Mouse (Mus musculus) neural tube, embryonic 15.5 days (tissue): ENCODE measurements around the gene Cbfa2t3. TPM values are rescaled to one million over a fixed set of nuclear protein-coding genes. Genes with fewer than 3 reads are reported as not detected.

Experiments used
- ATAC-seq: fragments of 200-750 bp; cut with Nextera tagmentation; 2 replicates; pipeline ENCODE4 v1.8.0; 2017; ENCODE audit warnings: mild to moderate bottlenecking, moderate TSS enrichment, moderate library complexity; ENCODE audit not compliant: low FRiP score
- H3K27ac ChIP-seq: fragments of 300-500 bp; sonication (generic); replicated peaks from 2 replicates; pipeline ENCODE4 v1.5.1; 2015; ENCODE audit warnings: mild to moderate bottlenecking, inconsistent platforms
- H3K27me3 ChIP-seq: fragments of 300-500 bp; sonication (generic); replicated peaks from 2 replicates; pipeline ENCODE4 v1.6.1; 2015; ENCODE audit warnings: inconsistent platforms
- H3K36me3 ChIP-seq: fragments of 300-500 bp; sonication (generic); 2 replicates; pipeline ENCODE4 v1.6.1; 2015; ENCODE audit warnings: inconsistent platforms
- H3K4me1 ChIP-seq: fragments of 300-500 bp; sonication (generic); 2 replicates; pipeline ENCODE4 v1.6.1; 2015; ENCODE audit warnings: inconsistent platforms
- H3K4me2 ChIP-seq: fragments of 300-500 bp; sonication (generic); 2 replicates; pipeline ENCODE4 v1.6.1; 2015; ENCODE audit warnings: inconsistent platforms, mild to moderate bottlenecking, moderate library complexity
- H3K4me3 ChIP-seq: fragments of 300-500 bp; sonication (generic); replicated peaks from 2 replicates; pipeline ENCODE4 v1.5.1; 2015; ENCODE audit warnings: mild to moderate bottlenecking, inconsistent platforms
- H3K9ac ChIP-seq: fragments of 300-500 bp; sonication (generic); replicated peaks from 2 replicates; pipeline ENCODE4 v1.6.1; 2015; ENCODE audit warnings: mild to moderate bottlenecking, inconsistent platforms
- H3K9me3 ChIP-seq: fragments of 300-500 bp; sonication (generic); replicated peaks from 2 replicates; pipeline ENCODE4 v1.6.1; 2016; ENCODE audit warnings: inconsistent platforms
- WGBS: fragments of 180-500 bp; shearing (Covaris S2); methylation state at CpG from one replicate; pipeline ENCODE4 v1.1.7; 2015; ENCODE audit warnings: mixed read lengths; 5-methylcytosine and 5-hydroxymethylcytosine counted together
- polyA plus RNA-seq: library from polyadenylated mRNA; unstranded; fragments of >200 nt; fragmentation: Nextera tagmentation; extraction: Ambion mirVana; gene quantifications from 2 replicates; pipeline ENCODE4 v1.2.1, GENCODE M21; 2015

The Cbfa2t3 gene
- polyA plus RNA-seq, 1 experiment from 2014 or later = 16.8 TPM

- Histone ChIP-seq H3K9me3 (no peaks in the 10 kb centered on the region), H3K9ac (no peak overlapping the region), H3K27ac (no peak overlapping the region), H3K36me3 (no peaks in the 10 kb centered on the region), H3K4me2 (0 out of 2 replicates have a peak overlapping the region, but pooled peaks have one; percentile 1), H3K4me3 (no peak overlapping the region), H3K27me3 (no peaks in the 10 kb centered on the region), H3K4me1 (peaks cover 92% of the 10 kb centered on the region)
- WGBS = 66% methylated on average over 6 of the region's 6 CpGs
- no peak for ATAC-seq
Observed at GRCm38 (mm10) chr8:122671894-122672293, 27.0 kb downstream of the Cbfa2t3 start.

GRCm38 (mm10) chr8:122670718-122671117 lies 28.2 kb downstream of the Cbfa2t3 start:
- H3K9ac ChIP-seq = no peak overlapping the region; the same call in 1 of the 2 replicates
- no peaks in the 10 kb centered on the region for H3K36me3 ChIP-seq
- peaks cover 92% of the 10 kb centered on the region for H3K4me1 ChIP-seq
- H3K4me3 ChIP-seq = no peak overlapping the region
- no peaks in the 10 kb centered on the region for H3K27me3 ChIP-seq
- no peak overlapping the region for H3K27ac ChIP-seq
- 86% methylated on average over 3 of the region's 3 CpGs for WGBS
- H3K9me3 ChIP-seq = no peaks in the 10 kb centered on the region
- H3K4me2 ChIP-seq = no peak overlapping the region
- ATAC-seq = no peak

- H3K4me3 ChIP-seq = no peak overlapping the region
- no peak overlapping the region for H3K9ac ChIP-seq
- no peaks in the 10 kb centered on the region for H3K36me3 ChIP-seq
- no peak for ATAC-seq
- H3K4me1 ChIP-seq = peaks cover 92% of the 10 kb centered on the region
- 0 out of 2 replicates have a peak overlapping the region, but pooled peaks have one; percentile 2 for H3K4me2 ChIP-seq
- no peaks in the 10 kb centered on the region for H3K27me3 ChIP-seq
- no peaks in the 10 kb centered on the region for H3K9me3 ChIP-seq
- no peak overlapping the region for H3K27ac ChIP-seq
- WGBS = 30% methylated on average over 11 of the region's 11 CpGs
Observed at GRCm38 (mm10) chr8:122670001-122670400, 28.9 kb downstream of the Cbfa2t3 start.

DNA sequence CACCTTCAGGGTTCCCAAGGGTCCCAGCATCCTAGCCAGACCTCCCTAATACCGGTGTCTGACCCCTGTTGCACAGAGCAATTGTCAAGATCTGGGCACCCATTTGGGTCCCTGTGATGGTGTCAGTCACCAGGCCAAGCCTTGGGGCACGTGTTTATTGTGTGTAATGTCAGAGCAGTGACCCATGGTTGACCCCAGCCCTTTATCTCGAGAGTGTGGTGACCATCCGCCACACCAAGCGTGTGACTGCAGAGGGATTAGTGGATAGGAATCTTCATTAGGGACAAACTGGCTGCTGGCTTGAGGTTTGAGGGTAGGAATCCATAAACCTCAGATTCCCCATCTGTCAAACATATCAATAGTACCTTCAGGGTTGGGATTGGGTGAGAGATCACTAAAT lies 29.5 kb downstream of the Cbfa2t3 start:
- Histone ChIP-seq H3K27ac (no peak overlapping the region), H3K4me1 (peaks cover 92% of the 10 kb centered on the region), H3K36me3 (no peaks in the 10 kb centered on the region), H3K4me2 (no peak overlapping the region), H3K9ac (no peak overlapping the region), H3K9me3 (no peaks in the 10 kb centered on the region), H3K27me3 (no peaks in the 10 kb centered on the region), H3K4me3 (no peak overlapping the region)
- 19% methylated on average over 5 of the region's 5 CpGs for WGBS
- no peak for ATAC-seq

DNA sequence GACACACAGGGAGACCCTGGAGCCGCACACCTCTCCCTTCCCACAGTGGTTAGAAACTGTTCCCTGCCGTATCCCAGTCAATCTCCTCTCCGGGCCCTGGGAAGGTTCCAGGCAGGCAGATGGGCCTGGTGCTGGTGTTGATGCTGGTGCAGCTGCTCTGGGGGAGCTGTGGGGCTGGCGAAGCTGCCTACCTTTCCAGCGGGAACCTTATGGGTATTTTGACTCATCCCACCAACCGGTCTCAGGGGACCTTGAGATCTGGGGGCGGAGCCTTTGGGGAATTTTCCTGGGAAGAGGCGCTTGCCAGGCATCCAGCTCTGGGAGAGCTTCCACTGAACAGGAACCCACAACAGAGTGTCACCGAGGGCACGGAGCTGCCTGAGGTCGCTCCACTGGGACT lies 31.1 kb downstream of the Cbfa2t3 start:
- no peak for ATAC-seq
- H3K27me3 ChIP-seq = no peaks in the 10 kb centered on the region
- no peak overlapping the region for H3K9ac ChIP-seq
- H3K9me3 ChIP-seq = no peaks in the 10 kb centered on the region
- no peak overlapping the region for H3K27ac ChIP-seq
- no peak overlapping the region for H3K4me3 ChIP-seq
- no peaks in the 10 kb centered on the region for H3K36me3 ChIP-seq
- H3K4me2 ChIP-seq = no peak overlapping the region
- 61% methylated on average over 11 of the region's 11 CpGs for WGBS
- peaks cover 92% of the 10 kb centered on the region for H3K4me1 ChIP-seq

DNA sequence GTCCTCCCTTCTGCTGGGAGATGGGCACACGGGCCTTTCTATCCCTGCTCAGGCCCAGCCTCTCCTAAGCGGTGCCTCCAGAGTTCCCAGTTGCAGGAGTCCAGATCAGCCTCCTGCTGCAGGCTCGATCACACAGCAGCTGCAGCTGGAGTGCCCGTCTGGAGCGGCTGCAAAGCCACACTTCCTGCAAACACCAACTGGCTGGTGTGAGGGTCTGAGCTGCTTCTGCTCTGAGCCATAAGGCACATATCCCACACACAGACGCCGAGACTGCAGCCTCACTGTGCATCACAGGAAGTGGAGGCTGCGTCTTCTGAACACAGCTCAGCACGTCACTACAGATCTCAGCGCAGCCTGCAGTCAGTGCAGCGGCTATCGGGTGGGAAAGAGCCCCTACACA lies 32.1 kb downstream of the Cbfa2t3 start:
- 48% methylated on average over 12 of the region's 12 CpGs for WGBS
- Histone ChIP-seq H3K4me2 (peak overlapping the region; percentile 11), H3K4me1 (peaks cover 92% of the 10 kb centered on the region), H3K4me3 (no peak overlapping the region), H3K36me3 (no peaks in the 10 kb centered on the region), H3K9ac (no peak overlapping the region), H3K27me3 (no peaks in the 10 kb centered on the region), H3K27ac (peak overlapping the region; percentile 68), H3K9me3 (no peaks in the 10 kb centered on the region)
- ATAC-seq = no peak

GRCm38 (mm10) chr8:122666338-122666764 lies 32.6 kb downstream of the Cbfa2t3 start:
- ATAC-seq = no peak
- 53% methylated on average over 9 of the region's 9 CpGs for WGBS
- H3K27ac ChIP-seq = peak overlapping the region; percentile 68
- H3K36me3 ChIP-seq = no peaks in the 10 kb centered on the region
- H3K4me2 ChIP-seq = peak overlapping the region; percentile 11
- no peaks in the 10 kb centered on the region for H3K9me3 ChIP-seq
- H3K4me3 ChIP-seq = no peak overlapping the region
- no peaks in the 10 kb centered on the region for H3K27me3 ChIP-seq
- no peak overlapping the region for H3K9ac ChIP-seq
- H3K4me1 ChIP-seq = peaks cover 91% of the 10 kb centered on the region

- H3K4me2 ChIP-seq = peak overlapping the region; percentile 38
- no peaks in the 10 kb centered on the region for H3K36me3 ChIP-seq
- H3K4me3 ChIP-seq = no peak overlapping the region
- peaks cover 91% of the 10 kb centered on the region for H3K4me1 ChIP-seq
- 0 out of 2 replicates have a peak overlapping the region, but pooled peaks have one; percentile 18 for H3K9ac ChIP-seq
- 40% methylated on average over 12 of the region's 14 CpGs for WGBS
- ATAC-seq = peak; percentile 36
- peak overlapping the region; percentile 83 for H3K27ac ChIP-seq
- H3K9me3 ChIP-seq = no peaks in the 10 kb centered on the region
- no peaks in the 10 kb centered on the region for H3K27me3 ChIP-seq
Observed at GRCm38 (mm10) chr8:122665667-122666316, 33.1 kb downstream of the Cbfa2t3 start.

- no peaks in the 10 kb centered on the region for H3K36me3 ChIP-seq
- peak overlapping the region; percentile 83 for H3K27ac ChIP-seq
- H3K4me2 ChIP-seq = peak overlapping the region; percentile 38
- no peak overlapping the region for H3K9ac ChIP-seq
- H3K27me3 ChIP-seq = no peaks in the 10 kb centered on the region
- H3K4me1 ChIP-seq = peaks cover 88% of the 10 kb centered on the region
- WGBS = 35% methylated on average over 8 of the region's 8 CpGs
- no peak overlapping the region for H3K4me3 ChIP-seq
- ATAC-seq = peak; percentile 10; the same call in 1 of the 2 replicates
- no peaks in the 10 kb centered on the region for H3K9me3 ChIP-seq
Observed at GRCm38 (mm10) chr8:122665221-122665620, 33.7 kb downstream of the Cbfa2t3 start.

- H3K27me3 ChIP-seq = no peaks in the 10 kb centered on the region
- no peak overlapping the region for H3K4me2 ChIP-seq
- no peaks in the 10 kb centered on the region for H3K36me3 ChIP-seq
- WGBS = 59% methylated on average over 5 of the region's 5 CpGs
- no peak overlapping the region for H3K9ac ChIP-seq
- no peak overlapping the region for H3K4me3 ChIP-seq
- H3K27ac ChIP-seq = no peak overlapping the region
- no peaks in the 10 kb centered on the region for H3K9me3 ChIP-seq
- peaks cover 92% of the 10 kb centered on the region for H3K4me1 ChIP-seq
- ATAC-seq = no peak
Observed at GRCm38 (mm10) chr8:122663670-122664069, 35.2 kb downstream of the Cbfa2t3 start.

- Histone ChIP-seq H3K27ac (no peak overlapping the region), H3K4me2 (no peak overlapping the region), H3K9ac (no peak overlapping the region), H3K4me1 (peaks cover 94% of the 10 kb centered on the region), H3K9me3 (no peaks in the 10 kb centered on the region), H3K27me3 (no peaks in the 10 kb centered on the region), H3K4me3 (no peak overlapping the region), H3K36me3 (no peaks in the 10 kb centered on the region)
- 83% methylated on average over 3 of the region's 3 CpGs for WGBS
- no peak for ATAC-seq
Observed at GRCm38 (mm10) chr8:122663106-122663505, 35.8 kb downstream of the Cbfa2t3 start.

DNA sequence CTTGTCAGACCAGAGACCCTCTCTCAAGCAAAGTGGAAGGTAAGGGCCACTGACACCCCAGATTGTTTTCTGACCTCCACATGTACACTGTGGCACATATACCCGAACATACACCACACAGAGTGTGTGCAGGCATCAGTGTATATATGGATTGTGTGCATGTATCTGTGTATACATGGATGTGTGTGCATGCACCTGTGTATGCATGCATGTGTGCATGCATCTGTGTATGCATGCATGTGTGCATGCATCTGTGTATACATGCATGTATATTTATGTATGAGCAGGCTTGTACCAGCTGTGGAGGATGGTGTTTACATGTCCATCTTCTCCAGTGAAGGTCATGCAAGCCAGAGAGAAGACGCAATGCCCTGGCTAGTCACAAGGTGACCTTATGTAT lies 37.0 kb downstream of the Cbfa2t3 start:
- H3K36me3 ChIP-seq = no peaks in the 10 kb centered on the region
- H3K4me2 ChIP-seq = no peak overlapping the region
- 83% methylated on average over 2 of the region's 2 CpGs for WGBS
- no peaks in the 10 kb centered on the region for H3K9me3 ChIP-seq
- H3K27ac ChIP-seq = no peak overlapping the region
- no peak for ATAC-seq
- no peaks in the 10 kb centered on the region for H3K27me3 ChIP-seq
- peaks cover 87% of the 10 kb centered on the region for H3K4me1 ChIP-seq
- no peak overlapping the region for H3K9ac ChIP-seq
- no peak overlapping the region for H3K4me3 ChIP-seq
